Mouse (Mus musculus) bone marrow macrophage, adult 2 months (primary cell): ENCODE measurements around the gene Ms4a1. TPM values are rescaled to one million over a fixed set of nuclear protein-coding genes. Genes with fewer than 3 reads are reported as not detected.

ENCODE experiments used
- H3K27ac ChIP-seq: 2 replicates; pipeline ENCODE4 v1.5.1; 2012; ENCODE audit warnings: low read depth, low read length; ENCODE audit not compliant: insufficient read depth
- H3K4me1 ChIP-seq: 2 replicates; pipeline ENCODE4 v1.6.1; 2012; ENCODE audit warnings: low read length; ENCODE audit not compliant: control insufficient read depth, insufficient read depth
- H3K4me3 ChIP-seq: 2 replicates; pipeline ENCODE4 v1.5.1; 2012; ENCODE audit warnings: mild to moderate bottlenecking, low read length, moderate library complexity; ENCODE audit not compliant: insufficient read depth
- CTCF ChIP-seq: IDR thresholded peaks from 2 replicates; pipeline ENCODE4 v1.5.1; 2012; ENCODE audit warnings: low read depth, mild to moderate bottlenecking, low read length, moderate library complexity
- POLR2A ChIP-seq: IDR thresholded peaks from 2 replicates; pipeline ENCODE4 v1.6.1; 2012; ENCODE audit warnings: mild to moderate bottlenecking, low read depth, low read length, borderline replicate concordance
- polyA plus RNA-seq: library from polyadenylated mRNA; stranded (reverse); fragments of >200 nt; gene quantifications from 2 replicates; pipeline ENCODE4 v1.2.4, GENCODE M21; 2012; ENCODE audit not compliant: missing spikeins, insufficient read depth, insufficient read length

Ms4a1 gene
- polyA plus RNA-seq, 1 experiment: not detected

- H3K4me3 ChIP-seq: no peak within 1 kb of the TSS
- H3K27ac ChIP-seq: no peak within 1 kb of the TSS
- no peak for TF ChIP-seq CTCF
- no peak for TF ChIP-seq POLR2A
- peaks cover 34% of the 10 kb centered on the region for H3K4me1 ChIP-seq
Measured at GRCm38 (mm10) chr19:11232348-11232747, 33.7 kb downstream of the Ms4a1 start, which contains the start of gene Ms4a12. TSS of gene Ms4a12 (minus strand) at chr19:11232448.

Other genes with a start within 250 kb of the Ms4a1 start
- not detected in 2 replicates for gene Ms4a18, start 248.2 kb downstream of the Ms4a1 start, polyA plus RNA-seq
- not detected in 2 replicates for gene Ms4a8a, start 185.1 kb downstream of the Ms4a1 start, polyA plus RNA-seq
- not detected in 2 replicates for gene 1700017D01Rik, start 135.4 kb downstream of the Ms4a1 start, polyA plus RNA-seq
- gene 1700025F22Rik, start 100.9 kb downstream of the Ms4a1 start, polyA plus RNA-seq: not detected in 2 replicates
- gene Ms4a13, start 69.5 kb downstream of the Ms4a1 start, polyA plus RNA-seq: not detected in 2 replicates
- not detected in 2 replicates for gene Ms4a12, start 33.8 kb downstream of the Ms4a1 start, polyA plus RNA-seq
- not detected in 2 replicates for gene Ms4a5, start 17.6 kb upstream of the Ms4a1 start, polyA plus RNA-seq
- 136 and 161 TPM in 2 replicates for gene Ms4a14, start 48.2 kb upstream of the Ms4a1 start, polyA plus RNA-seq
- gene Ms4a7, start 69.9 kb upstream of the Ms4a1 start, polyA plus RNA-seq: 2,313 and 2,384 TPM in 2 replicates
- 434 TPM in 2 replicates for gene Ms4a4a, start 109.3 kb upstream of the Ms4a1 start, polyA plus RNA-seq
- 49.2 and 54.0 TPM in 2 replicates for gene Ms4a4c, start 138.5 kb upstream of the Ms4a1 start, polyA plus RNA-seq
- 5.6 and 8.4 TPM in 2 replicates for gene Ms4a4b, start 177.3 kb upstream of the Ms4a1 start, polyA plus RNA-seq
- 610 and 628 TPM in 2 replicates for gene Ms4a6c, start 203.1 kb upstream of the Ms4a1 start, polyA plus RNA-seq
- 13.4 and 15.4 TPM in 2 replicates for gene Gm8369, start 219.7 kb upstream of the Ms4a1 start, polyA plus RNA-seq